Mouse (Mus musculus) hindbrain, embryonic 12.5 days (tissue): ENCODE measurements at regions not wholly inside any gene's neighbourhood (a gene's known extent, or its start where the extent isn't known, plus 50 kb on each side); places are given as distances from the start of the nearest gene placed in this dataset.

Source experiments
- ATAC-seq: fragments of 200-750 bp; cut with Nextera tagmentation; 2 replicates; pipeline ENCODE4 v1.8.0; 2017; ENCODE audit warnings: moderate TSS enrichment; ENCODE audit not compliant: low FRiP score
- H3K27ac ChIP-seq: fragments of 300-500 bp; sonication (generic); 2 replicates; pipeline ENCODE4 v1.5.1; 2016; ENCODE audit warnings: mild to moderate bottlenecking
- H3K27me3 ChIP-seq: fragments of 300-500 bp; sonication (generic); 2 replicates; pipeline ENCODE4 v1.6.1; 2016; ENCODE audit warnings: mild to moderate bottlenecking
- H3K36me3 ChIP-seq: fragments of 300-500 bp; sonication (generic); 2 replicates; pipeline ENCODE4 v1.6.1; 2016; ENCODE audit warnings: mild to moderate bottlenecking
- H3K4me1 ChIP-seq: fragments of 300-500 bp; sonication (generic); 2 replicates; pipeline ENCODE4 v1.6.1; 2016
- H3K4me2 ChIP-seq: fragments of 300-500 bp; sonication (generic); replicated peaks from 2 replicates; pipeline ENCODE4 v1.6.1; 2016; ENCODE audit warnings: mild to moderate bottlenecking
- H3K4me3 ChIP-seq: fragments of 300-500 bp; sonication (generic); 2 replicates; pipeline ENCODE4 v1.5.1; 2016; ENCODE audit warnings: mild to moderate bottlenecking
- H3K9ac ChIP-seq: fragments of 300-500 bp; sonication (generic); 2 replicates; pipeline ENCODE4 v1.6.1; 2016; ENCODE audit warnings: mild to moderate bottlenecking, moderate library complexity
- H3K9me3 ChIP-seq: fragments of 300-500 bp; sonication (generic); replicated peaks from 2 replicates; pipeline ENCODE4 v1.6.1; 2016; ENCODE audit warnings: mild to moderate bottlenecking
- WGBS: fragments of 180-500 bp; shearing (Covaris S2); methylation state at CpG from one replicate; pipeline ENCODE4 v1.1.7; 2016; 5-methylcytosine and 5-hydroxymethylcytosine counted together

GRCm38 (mm10) chr3:36743399-36743798 is 53.4 kb upstream of the Trpc3 start:
- Histone ChIP-seq H3K27ac (no peak overlapping the region), H3K9me3 (no peaks in the 10 kb centered on the region), H3K36me3 (no peaks in the 10 kb centered on the region), H3K27me3 (no peaks in the 10 kb centered on the region), H3K4me2 (no peak overlapping the region), H3K9ac (no peak overlapping the region), H3K4me1 (no peaks in the 10 kb centered on the region), H3K4me3 (no peak overlapping the region)
- 77% methylated on average over 5 of the region's 5 CpGs for WGBS
- no peak for ATAC-seq

- Histone ChIP-seq H3K9me3 (no peaks in the 10 kb centered on the region), H3K36me3 (no peaks in the 10 kb centered on the region), H3K9ac (no peak overlapping the region), H3K4me2 (no peak overlapping the region), H3K27me3 (no peaks in the 10 kb centered on the region), H3K4me3 (no peak overlapping the region), H3K27ac (no peak overlapping the region), H3K4me1 (no peaks in the 10 kb centered on the region)
- WGBS = 79% methylated on average over 7 of the region's 7 CpGs
- ATAC-seq = no peak
Measured at GRCm38 (mm10) chr3:36754358-36754950, 64.5 kb upstream of the Trpc3 start.

DNA sequence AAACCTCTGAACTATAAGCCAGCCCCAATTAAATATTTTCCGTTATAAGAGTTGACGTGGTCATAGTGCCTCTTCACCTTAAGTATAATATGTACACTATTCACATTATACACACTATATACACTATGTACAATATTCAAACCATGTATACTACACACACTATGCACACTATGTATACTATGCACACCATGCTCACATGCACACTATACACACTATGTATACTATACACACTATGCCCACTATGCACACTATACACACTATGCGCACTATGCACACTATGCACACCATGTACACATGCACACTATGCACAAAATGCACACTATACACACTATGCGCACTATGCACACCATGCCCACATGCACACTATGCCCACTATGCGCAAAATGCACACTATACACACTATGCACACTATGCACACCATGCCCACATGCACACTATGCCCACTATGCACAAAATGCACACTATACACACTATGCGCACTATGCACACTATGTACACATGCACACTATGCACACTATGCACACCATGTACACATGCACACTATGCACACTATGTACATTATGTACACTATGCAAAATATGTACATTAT is 72.2 kb upstream of the Trpc3 start:
- no peaks in the 10 kb centered on the region for H3K27me3 ChIP-seq
- no peaks in the 10 kb centered on the region for H3K9me3 ChIP-seq
- WGBS = 95% methylated on average over 6 of the region's 6 CpGs
- H3K36me3 ChIP-seq = no peaks in the 10 kb centered on the region
- H3K9ac ChIP-seq = no peak overlapping the region
- ATAC-seq = no peak
- H3K4me2 ChIP-seq = no peak overlapping the region
- no peak overlapping the region for H3K4me3 ChIP-seq
- no peaks in the 10 kb centered on the region for H3K4me1 ChIP-seq
- no peak overlapping the region for H3K27ac ChIP-seq

- no peak for ATAC-seq
- no peaks in the 10 kb centered on the region for H3K4me1 ChIP-seq
- H3K27me3 ChIP-seq = no peaks in the 10 kb centered on the region
- H3K36me3 ChIP-seq = no peaks in the 10 kb centered on the region
- H3K27ac ChIP-seq = no peak overlapping the region
- H3K4me3 ChIP-seq = no peak overlapping the region
- H3K9ac ChIP-seq = no peak overlapping the region
- no peaks in the 10 kb centered on the region for H3K9me3 ChIP-seq
- H3K4me2 ChIP-seq = no peak overlapping the region
- 80% methylated on average over 3 of the region's 3 CpGs for WGBS
Measured at GRCm38 (mm10) chr3:36762847-36763246, 72.9 kb upstream of the Trpc3 start.

DNA sequence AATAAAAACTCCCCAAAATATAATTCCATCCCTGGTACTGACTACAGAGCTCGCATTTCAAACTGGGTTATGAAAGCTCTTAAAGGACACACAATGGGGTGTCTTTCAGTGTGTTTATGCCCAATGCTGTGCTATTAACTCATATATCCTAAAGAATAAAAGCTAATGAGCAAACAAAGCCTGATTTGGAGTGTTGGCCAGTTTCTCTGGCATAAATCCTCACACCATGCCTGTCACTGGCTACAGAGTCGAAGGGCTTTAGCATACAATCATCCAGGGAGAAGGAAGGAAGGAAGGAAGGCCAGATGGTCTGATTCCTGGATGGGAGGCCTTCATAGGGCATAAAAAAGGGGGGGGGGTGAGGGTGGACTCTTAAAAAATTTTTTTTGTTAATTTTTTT is 74.8 kb upstream of the Trpc3 start:
- no peak overlapping the region for H3K27ac ChIP-seq
- H3K9ac ChIP-seq = no peak overlapping the region
- WGBS = 70% methylated on average over 2 of the region's 2 CpGs
- no peaks in the 10 kb centered on the region for H3K36me3 ChIP-seq
- H3K4me1 ChIP-seq = no peaks in the 10 kb centered on the region
- no peaks in the 10 kb centered on the region for H3K27me3 ChIP-seq
- no peaks in the 10 kb centered on the region for H3K9me3 ChIP-seq
- no peak overlapping the region for H3K4me3 ChIP-seq
- no peak overlapping the region for H3K4me2 ChIP-seq
- ATAC-seq = no peak

DNA sequence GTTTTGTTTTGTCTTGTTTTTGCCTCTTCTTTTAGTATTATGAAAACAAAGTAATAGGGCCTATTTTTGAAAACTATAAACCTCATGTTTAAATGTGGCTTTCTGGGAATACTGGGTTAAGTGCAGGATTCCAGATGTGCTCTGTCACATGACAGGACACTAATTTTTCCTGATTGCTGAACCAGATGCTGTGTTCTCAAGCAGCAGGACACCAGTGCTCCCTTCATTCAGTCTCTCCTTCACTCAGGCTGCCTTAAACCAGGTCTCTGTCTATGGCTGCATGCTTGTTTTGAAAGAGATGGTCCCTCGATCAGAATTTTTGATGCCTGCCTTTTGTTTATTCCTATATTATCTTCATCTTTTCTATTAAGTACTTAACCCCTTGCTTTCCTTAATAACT is 80.1 kb upstream of the Trpc3 start:
- no peaks in the 10 kb centered on the region for H3K4me1 ChIP-seq
- ATAC-seq = no peak
- no peak overlapping the region for H3K27ac ChIP-seq
- no peaks in the 10 kb centered on the region for H3K36me3 ChIP-seq
- 61% methylated on average over 1 of the region's 1 CpGs for WGBS
- no peaks in the 10 kb centered on the region for H3K27me3 ChIP-seq
- no peaks in the 10 kb centered on the region for H3K9me3 ChIP-seq
- H3K4me3 ChIP-seq = no peak overlapping the region
- no peak overlapping the region for H3K4me2 ChIP-seq
- no peak overlapping the region for H3K9ac ChIP-seq

DNA sequence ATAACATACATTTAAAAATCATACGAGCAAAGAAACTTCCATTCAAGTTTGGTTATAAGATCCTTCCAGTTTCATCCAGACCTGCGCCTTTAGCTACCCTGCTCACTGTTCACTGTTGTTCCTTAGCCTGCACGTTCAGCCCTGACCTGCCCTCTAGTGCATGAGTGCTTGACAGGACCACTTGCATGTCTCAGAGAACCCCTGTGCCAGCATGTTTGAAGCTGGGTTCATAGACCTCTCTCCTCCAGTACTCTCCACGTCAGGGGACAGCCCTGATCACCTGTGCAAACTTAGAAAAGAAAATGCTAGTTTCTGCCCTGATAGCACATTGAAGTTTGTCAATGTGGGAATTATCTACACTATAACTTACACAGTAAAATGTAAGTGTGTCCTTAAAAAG is 81.0 kb upstream of the Trpc3 start:
- no peak overlapping the region for H3K4me2 ChIP-seq
- H3K9ac ChIP-seq = no peak overlapping the region
- no peaks in the 10 kb centered on the region for H3K27me3 ChIP-seq
- 69% methylated on average over 4 of the region's 4 CpGs for whole genome bisulfite sequencing
- no peaks in the 10 kb centered on the region for H3K36me3 ChIP-seq
- no peak for ATAC-seq
- H3K4me1 ChIP-seq = no peaks in the 10 kb centered on the region
- no peak overlapping the region for H3K27ac ChIP-seq
- H3K9me3 ChIP-seq = no peaks in the 10 kb centered on the region
- no peak overlapping the region for H3K4me3 ChIP-seq

DNA sequence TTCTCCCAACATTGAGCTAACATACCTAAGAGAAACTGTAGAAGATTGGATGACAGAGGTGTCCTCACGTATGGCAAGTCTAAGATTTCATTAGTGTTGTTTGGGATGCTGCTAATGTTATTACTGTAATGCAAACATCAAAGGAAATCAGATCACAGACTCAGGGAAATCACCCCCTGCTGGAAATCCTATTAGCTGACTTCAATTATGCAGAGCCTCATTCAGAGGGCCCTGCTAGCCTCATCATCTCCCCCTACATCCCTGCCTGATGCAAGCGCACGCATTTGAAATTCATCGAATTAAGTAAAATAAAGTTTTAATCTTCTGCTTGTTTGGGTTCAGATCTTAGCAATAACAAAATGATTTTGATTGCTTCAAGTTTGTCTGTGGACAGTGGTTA is 84.1 kb upstream of the Trpc3 start:
- ATAC-seq = peak; percentile 43; the same call in 1 of the 2 replicates
- Histone ChIP-seq H3K36me3 (no peaks in the 10 kb centered on the region), H3K9me3 (no peaks in the 10 kb centered on the region), H3K4me3 (no peak overlapping the region), H3K27ac (no peak overlapping the region), H3K4me2 (no peak overlapping the region), H3K27me3 (no peaks in the 10 kb centered on the region), H3K4me1 (no peaks in the 10 kb centered on the region), H3K9ac (no peak overlapping the region)
- WGBS = 40% methylated on average over 4 of the region's 4 CpGs

- H3K27me3 ChIP-seq = no peaks in the 10 kb centered on the region
- no peak overlapping the region for H3K27ac ChIP-seq
- H3K36me3 ChIP-seq = no peaks in the 10 kb centered on the region
- H3K4me3 ChIP-seq = no peak overlapping the region
- no peaks in the 10 kb centered on the region for H3K4me1 ChIP-seq
- H3K4me2 ChIP-seq = no peak overlapping the region
- H3K9me3 ChIP-seq = no peaks in the 10 kb centered on the region
- no peak overlapping the region for H3K9ac ChIP-seq
- 69% methylated on average over 7 of the region's 7 CpGs for WGBS
- no peak for ATAC-seq
Measured at GRCm38 (mm10) chr3:36778448-36778847, 84.5 kb upstream of the 4932438A13Rik start.

- Histone ChIP-seq H3K27ac (no peak overlapping the region), H3K9me3 (no peaks in the 10 kb centered on the region), H3K9ac (no peak overlapping the region), H3K4me1 (no peaks in the 10 kb centered on the region), H3K27me3 (no peaks in the 10 kb centered on the region), H3K4me2 (no peak overlapping the region), H3K4me3 (no peak overlapping the region), H3K36me3 (no peaks in the 10 kb centered on the region)
- ATAC-seq = no peak
- WGBS = 82% methylated on average over 5 of the region's 5 CpGs
Measured at GRCm38 (mm10) chr3:36786581-36786980, 76.3 kb upstream of the 4932438A13Rik start.

DNA sequence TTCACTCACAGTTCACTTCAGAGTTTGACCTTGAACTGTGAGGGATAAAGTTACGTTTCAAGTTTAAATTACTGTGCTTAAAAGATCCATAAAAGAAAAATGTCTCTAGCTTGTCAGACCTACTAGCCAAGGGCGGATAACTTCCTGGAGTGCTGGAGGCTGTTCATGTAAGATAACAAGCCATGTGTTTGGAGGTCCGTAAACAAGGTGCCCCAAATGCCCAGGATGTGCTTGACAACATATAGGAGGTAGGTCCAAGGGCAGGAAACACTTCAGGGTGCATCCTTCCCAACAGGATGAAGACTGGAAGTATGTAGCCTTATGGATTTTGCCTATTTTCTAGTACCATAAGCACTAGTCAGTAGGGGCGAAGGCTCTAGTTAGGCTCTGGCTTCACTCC is 72.7 kb upstream of the 4932438A13Rik start:
- no peaks in the 10 kb centered on the region for H3K27me3 ChIP-seq
- H3K4me1 ChIP-seq = no peaks in the 10 kb centered on the region
- 81% methylated on average over 4 of the region's 4 CpGs for WGBS
- H3K4me3 ChIP-seq = no peak overlapping the region
- no peak overlapping the region for H3K9ac ChIP-seq
- no peak overlapping the region for H3K27ac ChIP-seq
- ATAC-seq = no peak
- H3K36me3 ChIP-seq = no peaks in the 10 kb centered on the region
- no peak overlapping the region for H3K4me2 ChIP-seq
- H3K9me3 ChIP-seq = no peaks in the 10 kb centered on the region

DNA sequence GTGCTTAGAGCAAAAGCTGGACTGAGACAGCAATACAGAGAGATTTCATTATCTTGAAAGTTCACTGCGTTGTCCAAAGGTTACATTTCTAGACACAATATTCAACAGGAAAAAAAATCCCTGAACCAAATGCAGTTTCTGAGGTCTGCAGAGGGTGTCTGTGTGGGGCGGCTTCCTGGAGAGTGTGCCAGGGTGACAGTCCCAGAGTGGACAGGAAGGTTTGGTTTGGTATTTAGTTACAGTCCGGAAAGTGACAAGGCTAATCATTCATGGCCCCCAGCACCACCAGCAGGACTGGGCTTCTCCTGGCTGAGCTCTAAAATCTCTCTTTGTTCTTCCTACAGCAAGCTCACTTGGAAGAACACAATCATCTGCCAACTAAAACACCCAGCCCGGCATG is 65.9 kb upstream of the 4932438A13Rik start:
- H3K4me1 ChIP-seq = no peaks in the 10 kb centered on the region
- H3K9me3 ChIP-seq = no peaks in the 10 kb centered on the region
- H3K27ac ChIP-seq = no peak overlapping the region
- no peak overlapping the region for H3K4me3 ChIP-seq
- WGBS = 53% methylated on average over 4 of the region's 4 CpGs
- no peaks in the 10 kb centered on the region for H3K36me3 ChIP-seq
- H3K4me2 ChIP-seq = no peak overlapping the region
- no peak overlapping the region for H3K9ac ChIP-seq
- no peaks in the 10 kb centered on the region for H3K27me3 ChIP-seq
- ATAC-seq = no peak

DNA sequence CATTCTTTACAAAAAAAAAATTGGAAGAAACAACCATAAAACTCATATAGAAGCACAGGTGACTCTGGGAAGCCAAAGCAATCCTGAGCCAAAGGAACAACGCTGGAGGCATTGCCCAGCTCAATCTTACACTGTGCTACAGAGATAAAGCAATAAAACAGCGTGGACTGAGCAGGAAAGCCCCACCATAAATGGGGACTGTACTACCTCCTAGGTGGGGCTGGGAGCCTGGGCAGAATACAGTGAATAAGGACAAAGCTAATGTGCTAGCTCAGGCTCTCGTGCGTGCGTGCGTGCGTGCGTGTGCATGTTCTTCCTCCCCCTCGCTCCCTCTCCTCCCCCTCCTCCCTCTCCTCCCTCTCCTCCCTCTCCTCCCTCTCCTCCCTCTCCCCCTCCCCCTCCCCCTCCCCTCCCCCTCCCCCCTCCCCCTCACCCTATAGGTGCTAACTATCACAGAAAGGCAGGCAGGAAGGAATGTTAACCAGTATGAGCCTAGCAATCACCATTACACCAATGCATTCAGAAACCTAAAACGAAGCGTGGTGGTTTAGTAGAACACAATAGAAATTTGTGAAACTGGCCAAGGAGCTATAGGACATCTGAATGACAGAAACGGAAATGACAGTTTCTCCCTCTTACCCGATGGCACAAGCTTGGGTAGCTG is 64.6 kb upstream of the 4932438A13Rik start:
- 78% methylated on average over 13 of the region's 13 CpGs for WGBS
- Histone ChIP-seq H3K36me3 (no peaks in the 10 kb centered on the region), H3K9ac (no peak overlapping the region), H3K9me3 (no peaks in the 10 kb centered on the region), H3K27ac (no peak overlapping the region), H3K27me3 (no peaks in the 10 kb centered on the region), H3K4me2 (no peak overlapping the region), H3K4me3 (no peak overlapping the region), H3K4me1 (no peaks in the 10 kb centered on the region)
- ATAC-seq = no peak
